Mouse (Mus musculus): ENCODE measurements at regions not wholly inside any gene's neighbourhood (a gene's known extent, or its start where the extent isn't known, plus 50 kb on each side); places are given as distances from the start of the nearest gene placed in this dataset.

DNA sequence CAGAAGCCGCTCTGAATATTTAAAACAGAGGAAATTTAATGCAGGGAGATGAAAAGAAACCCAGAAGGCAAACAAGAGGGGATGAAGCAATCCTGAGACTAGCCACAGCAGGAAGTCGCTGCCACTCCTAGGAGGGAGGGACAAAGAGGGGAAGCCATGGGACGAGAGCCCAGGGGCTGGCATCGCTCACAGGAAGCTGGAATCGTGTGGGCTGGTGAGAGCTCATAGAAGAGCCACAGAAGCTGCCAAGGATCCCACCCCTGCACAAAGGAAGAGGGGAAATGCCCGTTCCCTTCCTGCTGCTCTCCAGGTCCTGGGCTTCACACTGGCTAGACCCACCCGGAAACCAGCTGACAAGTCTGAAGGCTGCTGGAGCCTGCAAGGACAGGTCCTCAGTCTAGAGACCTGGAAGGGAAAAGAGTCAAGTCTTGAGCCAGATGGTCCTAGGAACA is 101.4 kb upstream of the Klf3 start:
- TF ChIP-seq POLR2A (IDR thresholded peaks at IDR 0.05; ENCODE audit: borderline replicate concordance, insufficient read depth, low read length) (no peak), CTCF (IDR thresholded peaks at IDR 0.05; ENCODE audit: borderline replicate concordance, insufficient read depth, low read depth, low read length) (no peak)
